Mouse (Mus musculus) central nervous system, embryonic 11.5 days (tissue): Measurements from ENCODE around the gene Mllt11. TPM values are rescaled to one million over a fixed set of nuclear protein-coding genes. Genes with fewer than 3 reads are reported as not detected.

ENCODE experiments used
- polyA plus RNA-seq: library from polyadenylated mRNA; depleted of rRNA; stranded (reverse); fragments of >200 nt; gene quantifications from 2 replicates; pipeline ENCODE4 v1.2.3, GENCODE M21; 2012; rRNA removed

The Mllt11 gene
- 134 and 151 TPM in 2 replicates for polyA plus RNA-seq

DNA sequence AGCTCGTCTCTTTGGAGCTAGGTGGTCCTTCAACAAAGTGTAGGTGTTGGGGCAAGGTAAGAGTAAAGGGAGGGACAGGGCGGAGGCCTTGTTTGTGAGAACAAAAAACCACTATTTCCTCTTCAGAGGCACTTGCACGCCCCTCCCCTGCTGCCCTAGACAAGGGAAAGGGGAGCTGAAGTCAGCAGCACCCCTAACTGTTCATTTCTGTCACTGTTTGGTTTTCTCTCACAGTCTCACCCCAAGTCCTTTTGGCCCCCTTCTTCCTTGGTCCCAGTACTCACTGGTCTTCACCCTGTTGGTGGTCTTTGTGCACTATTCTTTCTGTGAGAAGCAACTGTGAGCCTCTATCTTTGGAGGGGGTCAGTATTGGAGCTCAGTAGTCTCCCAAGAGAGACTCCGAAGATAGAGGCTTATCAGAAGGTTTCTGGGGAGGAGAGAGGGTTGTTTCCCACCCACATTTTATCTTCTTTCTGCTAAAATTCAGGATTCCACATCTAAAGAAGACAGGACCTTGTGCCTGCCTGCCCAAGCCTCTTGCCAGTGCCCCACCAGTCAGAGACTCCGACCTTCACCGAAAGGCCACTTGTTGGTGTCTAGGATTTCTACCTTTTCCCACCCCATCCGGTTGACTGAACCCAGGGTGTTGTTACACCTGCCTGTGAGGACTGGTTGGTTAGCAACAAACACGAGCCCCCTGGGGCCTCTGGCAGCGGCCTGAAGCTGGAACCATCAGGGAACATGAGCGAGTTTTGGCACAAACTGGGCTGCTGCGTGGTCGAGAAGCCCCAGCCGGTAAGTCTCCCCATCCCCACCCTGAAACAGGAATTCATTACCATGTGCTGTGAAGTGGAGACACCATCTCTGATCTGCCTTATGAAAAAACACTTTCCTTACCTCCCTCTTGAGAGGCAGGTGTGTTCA, at the start of gene Mllt11:
Gene Mllt11, minus strand, starts transcription at position 874 of the 924 bp plus-strand sequence.

DNA sequence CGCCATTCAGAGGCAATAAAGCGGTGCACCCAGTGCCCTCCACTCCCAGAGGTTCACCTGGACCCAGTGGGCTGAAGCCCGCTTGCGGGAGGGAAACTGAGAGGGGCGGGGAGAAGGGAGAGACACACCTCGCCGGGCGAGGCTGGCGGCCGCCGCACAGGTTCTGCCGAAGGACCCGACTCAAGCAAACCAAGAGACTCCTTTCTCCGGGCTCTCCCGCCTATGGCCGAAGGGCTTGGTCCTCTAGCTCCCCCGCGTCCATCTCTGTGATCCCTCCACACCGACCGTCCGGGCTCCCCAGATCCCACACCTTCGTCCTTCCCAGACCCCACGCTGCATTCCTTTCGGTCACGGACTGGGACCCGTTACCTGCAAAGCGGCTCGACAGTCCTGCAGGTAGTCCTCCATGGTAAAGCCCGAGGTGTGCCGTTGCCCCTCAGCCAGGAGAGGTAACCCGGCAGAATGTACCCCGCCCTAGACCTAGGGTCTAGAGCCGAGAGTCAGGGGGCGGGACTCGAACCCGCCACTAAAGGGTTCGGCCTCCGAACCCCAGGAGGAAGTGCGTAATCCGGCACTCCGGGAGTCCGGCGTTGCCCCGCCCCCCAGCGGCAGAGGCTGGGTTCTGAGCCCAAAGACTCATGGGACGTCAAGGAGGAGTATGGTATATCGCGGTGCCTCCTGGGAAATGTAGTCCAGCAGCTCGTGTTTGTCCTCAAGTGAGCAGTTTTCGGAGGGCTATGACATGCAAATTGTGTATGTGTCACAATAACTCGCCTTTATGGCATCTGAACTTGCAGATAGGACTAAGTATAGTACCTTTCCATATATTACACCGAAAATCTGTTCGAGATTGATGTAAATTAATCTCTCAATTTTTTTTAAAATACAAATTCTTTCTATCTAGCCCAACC, 49.5 kb upstream of the Mllt11 start, which contains the start of the genes Mindy1 and Prune1:
Gene Mindy1, plus strand, starts transcription at position 130 of the 911 bp plus-strand sequence.
Gene Prune1, minus strand, starts transcription at position 861 of the 911 bp plus-strand sequence.

DNA sequence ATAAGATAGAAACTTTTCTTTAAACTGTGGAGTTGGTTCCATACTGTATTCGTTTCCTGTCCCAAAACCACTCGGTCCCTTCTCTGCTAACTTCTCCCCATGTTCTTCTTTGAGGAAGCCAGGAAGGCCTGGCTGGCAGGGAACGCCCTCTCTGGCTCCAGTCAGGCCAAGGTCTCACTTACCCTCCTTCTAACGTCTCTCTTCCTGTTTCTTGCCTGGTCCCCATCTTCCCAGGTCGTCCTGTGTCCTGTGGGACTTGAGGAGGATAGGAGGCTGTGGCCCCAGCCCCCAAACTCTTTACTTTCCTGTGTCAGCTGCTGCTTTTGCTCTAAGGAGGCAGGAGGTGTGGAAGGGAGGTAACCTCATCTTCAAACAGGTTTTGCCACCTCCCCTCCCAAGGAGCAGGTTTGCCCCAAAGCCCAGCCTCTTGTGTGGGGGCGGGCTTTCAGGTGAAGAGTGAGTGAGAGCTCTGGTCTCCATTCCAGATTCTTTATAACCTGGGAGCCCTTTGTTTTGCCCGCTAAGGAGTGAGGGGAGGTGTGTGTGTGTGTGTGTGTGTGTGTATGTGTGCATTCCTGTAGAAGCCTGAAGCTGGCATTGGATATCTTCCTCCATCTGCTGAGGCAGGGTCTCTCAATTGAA, 18.9 kb upstream of the Mllt11 start, which contains the start of gene Bnipl:
Gene Bnipl, minus strand, starts transcription at position 411 of the 642 bp plus-strand sequence.

DNA sequence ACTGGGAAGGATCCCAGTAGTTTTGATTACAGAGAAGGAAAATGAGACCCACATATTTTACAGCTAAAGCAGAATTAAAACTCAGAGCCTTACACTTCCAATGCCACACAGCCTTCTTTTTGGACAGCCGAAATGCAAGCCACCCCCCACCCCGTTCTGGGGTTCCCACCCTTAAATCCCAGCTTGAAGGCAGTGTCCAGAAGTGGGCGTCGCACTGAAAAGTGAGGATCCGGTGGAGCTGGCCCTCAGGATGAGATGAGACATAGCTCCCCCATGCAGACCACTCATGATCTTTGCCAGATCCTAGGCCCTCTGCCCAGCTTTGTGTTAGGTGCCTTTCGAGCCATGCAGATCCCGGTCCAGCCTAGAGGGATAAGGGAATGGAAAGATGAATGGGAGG, 9.5 kb upstream of the Mllt11 start, which contains the start of gene Gm128:
Gene Gm128, minus strand, starts transcription at position 101 of the 400 bp plus-strand sequence.

DNA sequence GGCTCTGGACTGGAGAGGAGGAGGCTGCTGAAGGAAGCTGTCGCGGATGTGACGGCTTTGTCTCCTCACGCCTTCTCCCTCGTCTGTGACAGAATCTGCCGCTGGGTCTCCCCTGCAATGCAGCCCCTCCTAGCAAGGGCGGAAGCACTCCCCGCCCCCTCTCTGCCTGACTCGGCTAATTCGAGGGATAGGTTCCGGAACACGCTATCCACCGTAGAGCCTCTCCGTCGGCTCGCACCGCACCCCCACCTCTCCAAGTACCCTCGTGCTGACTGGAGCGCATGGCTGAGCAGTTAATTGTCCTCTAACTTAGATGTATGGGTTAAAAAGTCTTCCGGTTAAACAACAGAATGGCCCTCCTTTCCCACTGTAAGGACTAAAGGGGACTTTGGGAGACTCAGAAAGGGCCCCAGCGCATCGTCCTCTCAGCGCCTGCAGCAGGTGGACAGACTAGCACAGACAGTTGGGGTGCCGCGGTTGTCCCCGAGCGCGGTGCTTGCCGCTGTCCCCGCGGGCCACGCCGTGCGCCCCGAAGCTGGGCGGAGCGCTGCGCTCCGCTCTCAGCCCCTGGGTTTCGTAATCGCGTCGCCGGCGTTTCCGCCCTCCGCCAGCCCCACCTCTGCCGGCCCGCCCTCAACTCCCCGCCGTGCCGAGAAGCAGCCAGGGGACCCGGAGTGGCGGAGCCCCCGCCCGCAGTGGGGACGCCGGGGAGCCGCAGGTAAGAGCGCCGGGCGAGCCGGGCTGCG, 3.6 kb downstream of the Mllt11 start, which contains the start of gene Cdc42se1:
Gene Cdc42se1, plus strand, starts transcription at position 585 of the 746 bp plus-strand sequence.

DNA sequence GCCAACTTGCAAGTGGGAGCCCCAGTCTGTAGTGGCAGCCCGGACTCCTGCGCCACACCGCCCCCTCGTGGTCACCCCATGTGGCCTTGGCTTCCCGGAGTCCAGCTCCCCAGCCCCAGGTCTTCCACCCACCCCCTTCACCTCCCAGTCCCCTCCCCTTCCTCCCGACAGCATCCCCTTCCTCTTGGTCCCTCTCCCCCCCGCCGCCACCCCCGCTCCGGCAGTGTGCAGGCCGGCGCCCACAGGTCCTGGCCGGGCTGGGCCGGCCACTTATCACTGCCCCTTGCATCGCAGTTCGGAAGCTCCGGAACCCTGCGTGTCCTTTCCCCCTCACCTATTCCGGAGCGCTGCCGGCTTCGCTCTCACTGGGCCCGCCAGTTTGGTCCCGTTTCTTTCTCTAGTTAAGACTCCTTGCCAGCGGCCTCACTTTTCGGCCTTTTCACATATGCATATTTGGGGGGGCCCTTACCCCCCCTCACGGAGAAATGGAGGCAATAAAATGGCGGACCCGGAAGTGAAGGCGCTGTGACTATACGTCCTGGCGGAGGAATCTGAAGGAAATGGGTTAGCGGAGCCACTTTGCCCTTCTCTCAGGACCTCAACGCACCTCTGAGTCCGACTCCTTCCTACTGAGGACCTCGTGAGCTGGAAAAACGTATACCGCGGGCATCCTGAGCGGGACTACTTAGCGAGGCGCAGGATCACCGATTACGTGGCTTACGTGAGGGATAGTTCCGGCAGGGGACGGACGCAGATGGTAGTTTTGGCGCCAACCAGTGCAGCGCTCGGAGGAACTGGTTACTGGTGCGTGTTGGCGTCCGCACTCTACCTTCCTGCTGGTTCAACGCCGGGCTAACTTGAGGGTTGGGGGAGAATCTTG, 14.5 kb downstream of the Mllt11 start, which contains the start of gene Gabpb2:
Gene Gabpb2, minus strand, starts transcription at position 662 of the 880 bp plus-strand sequence.

Other genes starting within 250 kb of the Mllt11 start
- 29.7 and 31.1 TPM in 2 replicates for gene Zfp687, start 216.7 kb downstream of the Mllt11 start, polyA plus RNA-seq
- gene Psmd4, start 189.6 kb downstream of the Mllt11 start, polyA plus RNA-seq: 271 and 275 TPM in 2 replicates
- 33.8 and 81.9 TPM in 2 replicates for gene Pip5k1a, start 125.2 kb downstream of the Mllt11 start, polyA plus RNA-seq
- gene Vps72, start 121.1 kb downstream of the Mllt11 start, polyA plus RNA-seq: 193 and 212 TPM in 2 replicates
- gene Tmod4, start 107.7 kb downstream of the Mllt11 start, polyA plus RNA-seq: 1.0 and 2.2 TPM in 2 replicates
- 115 and 209 TPM in 2 replicates for gene Scnm1, start 98.2 kb downstream of the Mllt11 start, polyA plus RNA-seq
- gene Lysmd1, start 98.1 kb downstream of the Mllt11 start, polyA plus RNA-seq: 11.6 and 14.4 TPM in 2 replicates
- gene Tnfaip8l2, start 89.8 kb downstream of the Mllt11 start, polyA plus RNA-seq: 1.4 and 1.6 TPM in 2 replicates
- gene Sema6c, start 71.7 kb downstream of the Mllt11 start, polyA plus RNA-seq: 64.4 and 77.1 TPM in 2 replicates
- gene Gabpb2, start 14.3 kb downstream of the Mllt11 start, polyA plus RNA-seq: 28.3 and 30.4 TPM in 2 replicates
- 62.7 and 103 TPM in 2 replicates for gene Cdc42se1, start 3.4 kb downstream of the Mllt11 start, polyA plus RNA-seq
- 0.22 and 0.53 TPM in 2 replicates for gene Gm128, start 9.4 kb upstream of the Mllt11 start, polyA plus RNA-seq
- gene Bnipl, start 19.0 kb upstream of the Mllt11 start, polyA plus RNA-seq: 0.80 and 1.3 TPM in 2 replicates
- gene Mindy1, start 49.2 kb upstream of the Mllt11 start, polyA plus RNA-seq: 30.3 and 35.1 TPM in 2 replicates
- 24.0 and 29.2 TPM in 2 replicates for gene Prune1, start 49.9 kb upstream of the Mllt11 start, polyA plus RNA-seq
- gene Anxa9, start 75.0 kb upstream of the Mllt11 start, polyA plus RNA-seq: 2.6 and 2.8 TPM in 2 replicates
- gene Cers2, start 82.6 kb upstream of the Mllt11 start, polyA plus RNA-seq: 69.3 and 111 TPM in 2 replicates
- gene Setdb1, start 125.0 kb upstream of the Mllt11 start, polyA plus RNA-seq: 62.2 and 65.8 TPM in 2 replicates
- gene 4930558C23Rik, start 170.7 kb upstream of the Mllt11 start, polyA plus RNA-seq: not detected in 2 replicates
- gene Arnt, start 202.2 kb upstream of the Mllt11 start, polyA plus RNA-seq: 30.4 and 39.4 TPM in 2 replicates